Mouse (Mus musculus) intestine, embryonic 14.5 days (tissue): ENCODE data around the gene Arpc1b. TPM values are rescaled to one million over a fixed set of nuclear protein-coding genes. Genes with fewer than 3 reads are reported as not detected.
A peak's percentile ranks its signal among the peaks of the same experiment; 100 is the strongest.

Source experiments
- ATAC-seq: fragments of 200-750 bp; cut with Nextera tagmentation; replicated peaks from 2 replicates; pipeline ENCODE4 v1.8.0; 2017; ENCODE audit warnings: low read depth, moderate number of reproducible peaks, moderate TSS enrichment, moderate library complexity; ENCODE audit not compliant: low FRiP score, low TSS enrichment
- DNase-seq: peaks from one replicate; pipeline ENCODE4 v3.0.0-alpha.2; 2018; ENCODE audit warnings: low spot score
- H3K27ac ChIP-seq: fragments of 300-500 bp; sonication (generic); 2 replicates; pipeline ENCODE4 v1.5.1; 2014; ENCODE audit warnings: low read depth, mild to moderate bottlenecking, control low read depth
- H3K27me3 ChIP-seq: fragments of 300-500 bp; sonication (generic); replicated peaks from 2 replicates; pipeline ENCODE4 v1.6.1; 2014; ENCODE audit warnings: low read length, control low read depth; ENCODE audit not compliant: control insufficient read depth, insufficient read depth
- H3K36me3 ChIP-seq: fragments of 300-500 bp; sonication (generic); 2 replicates; pipeline ENCODE4 v1.6.1; 2014; ENCODE audit warnings: low read length, control low read depth; ENCODE audit not compliant: control insufficient read depth, insufficient read depth
- H3K4me1 ChIP-seq: fragments of 300-500 bp; sonication (generic); replicated peaks from 2 replicates; pipeline ENCODE4 v1.6.1; 2014; ENCODE audit warnings: low read length, control low read depth, mixed read lengths; ENCODE audit not compliant: control insufficient read depth, insufficient read depth
- H3K4me2 ChIP-seq: fragments of 300-500 bp; sonication (generic); 2 replicates; pipeline ENCODE4 v1.6.1; 2014; ENCODE audit warnings: low read length
- H3K4me3 ChIP-seq: fragments of 300-500 bp; sonication (generic); 2 replicates; pipeline ENCODE4 v1.5.1; 2014; ENCODE audit warnings: low read depth, low read length, control low read depth, mixed read lengths
- H3K9ac ChIP-seq: fragments of 300-500 bp; sonication (generic); 2 replicates; pipeline ENCODE4 v1.6.1; 2014; ENCODE audit warnings: mild to moderate bottlenecking, low read length
- H3K9me3 ChIP-seq: fragments of 300-500 bp; sonication (generic); 2 replicates; pipeline ENCODE4 v1.6.1; 2016; ENCODE audit warnings: low read length, control low read depth; ENCODE audit not compliant: control insufficient read depth
- WGBS: fragments of 180-500 bp; shearing (Covaris S2); extraction: QIAGEN DNeasy Blood & Tissue Kit; methylation state at CpG from one replicate; pipeline ENCODE4 v1.1.7; 2014; 5-methylcytosine and 5-hydroxymethylcytosine counted together
- polyA plus RNA-seq: library from polyadenylated mRNA; unstranded; fragments of >200 nt; fragmentation: Nextera tagmentation; extraction: Ambion mirVana; gene quantifications from 2 replicates; pipeline ENCODE4 v1.2.1, GENCODE M21; 2014

Arpc1b gene
- polyA plus RNA-seq, 1 experiment from 2014 or later, result 305 TPM

GRCm38 (mm10) chr5:145149294-145149693 lies 35.3 kb downstream of the Arpc1b start:
- Histone ChIP-seq H3K4me1 (no peaks in the 10 kb centered on the region), H3K27ac (no peak overlapping the region), H3K27me3 (no peaks in the 10 kb centered on the region), H3K9ac (no peak overlapping the region), H3K9me3 (no peaks in the 10 kb centered on the region), H3K36me3 (peaks cover 94% of the 10 kb centered on the region), H3K4me2 (no peak overlapping the region), H3K4me3 (no peak overlapping the region)
- 88% methylated on average over 6 of the region's 6 CpGs for WGBS
- DNase-seq (no peak), ATAC-seq (no peak)

GRCm38 (mm10) chr5:145152690-145153089 lies 38.7 kb downstream of the Arpc1b start:
- Histone ChIP-seq H3K27ac (no peak overlapping the region), H3K27me3 (no peaks in the 10 kb centered on the region), H3K9me3 (no peaks in the 10 kb centered on the region), H3K9ac (no peak overlapping the region), H3K36me3 (peaks cover 85% of the 10 kb centered on the region), H3K4me1 (no peaks in the 10 kb centered on the region), H3K4me3 (no peak overlapping the region), H3K4me2 (no peak overlapping the region)
- ATAC-seq (no peak), DNase-seq (no peak)
- 95% methylated on average over 5 of the region's 5 CpGs for WGBS

- Histone ChIP-seq H3K4me2 (no peak overlapping the region), H3K4me1 (peaks cover 6% of the 10 kb centered on the region), H3K9me3 (no peaks in the 10 kb centered on the region), H3K9ac (no peak overlapping the region), H3K4me3 (no peak overlapping the region), H3K36me3 (peaks cover 64% of the 10 kb centered on the region), H3K27ac (no peak overlapping the region), H3K27me3 (no peaks in the 10 kb centered on the region)
- ATAC-seq (no peak), DNase-seq (no peak)
- 93% methylated on average over 14 of the region's 14 CpGs for WGBS
These were observed 47.3 kb downstream of the Arpc1b start for GRCm38 (mm10) chr5:145161361-145161760.

GRCm38 (mm10) chr5:145164710-145165109 lies 50.7 kb downstream of the Arpc1b start:
- Histone ChIP-seq H3K4me1 (peaks cover 16% of the 10 kb centered on the region), H3K9ac (no peak overlapping the region), H3K4me3 (no peak overlapping the region), H3K36me3 (peaks cover 40% of the 10 kb centered on the region), H3K4me2 (no peak overlapping the region), H3K27ac (no peak overlapping the region), H3K27me3 (no peaks in the 10 kb centered on the region), H3K9me3 (no peaks in the 10 kb centered on the region)
- ATAC-seq (no peak), DNase-seq (no peak)
- WGBS, result 51% methylated on average over 3 of the region's 3 CpGs

- H3K27me3 ChIP-seq, result no peaks in the 10 kb centered on the region
- H3K4me1 ChIP-seq, result peaks cover 16% of the 10 kb centered on the region
- ATAC-seq (no peak), DNase-seq (no peak)
- H3K36me3 ChIP-seq, result peaks cover 37% of the 10 kb centered on the region
- WGBS, result 85% methylated on average over 15 of the region's 15 CpGs
- no peak overlapping the region for H3K27ac ChIP-seq
- no peak overlapping the region for H3K4me2 ChIP-seq
- H3K9ac ChIP-seq, result no peak overlapping the region
- no peaks in the 10 kb centered on the region for H3K9me3 ChIP-seq
- H3K4me3 ChIP-seq, result no peak overlapping the region
These were observed 51.2 kb downstream of the Arpc1b start for GRCm38 (mm10) chr5:145165184-145165583.

- H3K27me3 ChIP-seq, result no peaks in the 10 kb centered on the region
- H3K4me1 ChIP-seq, result peaks cover 16% of the 10 kb centered on the region
- WGBS, result 1% methylated on average over 51 of the region's 51 CpGs
- peak within 1 kb of the TSS; percentile 95 for H3K4me2 ChIP-seq
- H3K4me3 ChIP-seq, result peak within 1 kb of the TSS; percentile 92
- peak within 1 kb of the TSS; percentile 98 for H3K9ac ChIP-seq
- ATAC-seq, result peak; percentile 97
- H3K9me3 ChIP-seq, result no peaks in the 10 kb centered on the region
- H3K27ac ChIP-seq, result peak within 1 kb of the TSS; percentile 88
- H3K36me3 ChIP-seq, result peaks cover 39% of the 10 kb centered on the region
- peak; percentile 98 for DNase-seq
These were observed 52.7 kb downstream of the Arpc1b start, which contains the start of the genes Ptcd1 and Cpsf4 for GRCm38 (mm10) chr5:145166536-145167305. TSS of gene Ptcd1 (minus strand) at chr5:145167108. TSS of gene Cpsf4 (plus strand) at chr5:145167213.

- Histone ChIP-seq H3K4me3 (peak overlapping the region; percentile 92), H3K9me3 (no peaks in the 10 kb centered on the region), H3K4me1 (peaks cover 16% of the 10 kb centered on the region), H3K36me3 (peaks cover 42% of the 10 kb centered on the region), H3K4me2 (peak overlapping the region; percentile 95), H3K27me3 (no peaks in the 10 kb centered on the region), H3K9ac (peak overlapping the region; percentile 98), H3K27ac (peak overlapping the region; percentile 88)
- 0% methylated on average over 27 of the region's 28 CpGs for WGBS
- DNase-seq, result no peak
- ATAC-seq, result peak; percentile 65
These were observed 53.3 kb downstream of the Arpc1b start for GRCm38 (mm10) chr5:145167306-145167661.

GRCm38 (mm10) chr5:145178461-145178980 lies 64.5 kb downstream of the Arpc1b start:
- Histone ChIP-seq H3K27me3 (no peaks in the 10 kb centered on the region), H3K36me3 (peaks cover 98% of the 10 kb centered on the region), H3K9ac (no peak overlapping the region), H3K9me3 (no peaks in the 10 kb centered on the region), H3K27ac (no peak overlapping the region), H3K4me3 (no peak overlapping the region), H3K4me2 (no peak overlapping the region), H3K4me1 (no peaks in the 10 kb centered on the region)
- no peak for DNase-seq
- WGBS, result 86% methylated on average over 18 of the region's 18 CpGs
- ATAC-seq, result no peak
